Mouse (Mus musculus): ENCODE results near the gene Wdr61. TPM values are rescaled to one million over a fixed set of nuclear protein-coding genes. Genes with fewer than 3 reads are reported as not detected.

Wdr61 gene
- polyA plus RNA-seq, 1 experiment from 2014 or later: 159 TPM

DNA sequence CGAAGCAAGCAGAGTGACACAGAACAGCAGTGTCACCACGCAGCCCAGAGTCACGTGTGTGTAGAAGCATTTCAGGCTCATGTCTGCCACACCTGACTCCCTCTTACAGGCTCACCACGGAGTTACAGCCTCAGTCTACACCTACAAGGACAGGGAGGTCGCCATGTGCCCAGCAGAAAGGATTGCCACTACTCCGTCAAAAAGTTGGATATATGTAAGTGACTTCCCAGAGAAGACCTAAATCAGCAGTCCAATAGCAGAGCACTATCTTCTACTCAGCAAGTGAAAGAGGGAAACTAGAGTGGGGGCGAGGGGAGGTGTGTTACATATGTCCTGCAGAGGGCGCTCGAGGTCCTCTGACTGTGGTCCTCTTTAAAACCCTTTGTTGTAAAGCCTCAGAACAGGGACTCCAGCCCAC is 2.0 kb upstream of the Wdr61 start:
- Histone ChIP-seq H3K9ac (ENCODE audit: low read length) (no peak overlapping the region), H3K4me3 (ENCODE audit: low read depth, low read length) (no peak overlapping the region), H3K4me1 (ENCODE audit: control insufficient read depth, insufficient read depth, low read length) (peaks cover 10% of the 10 kb centered on the region; the same call in 1 of the 2 replicates), H3K27ac (ENCODE audit: low read depth, low read length) (no peak overlapping the region), H3K27me3 (replicated peaks; ENCODE audit: control insufficient read depth, insufficient read depth, low read length) (no peaks in the 10 kb centered on the region), H3K4me2 (ENCODE audit: low read length) (no peak overlapping the region), H3K36me3 (ENCODE audit: control insufficient read depth, insufficient read depth, low read length) (no peaks in the 10 kb centered on the region), H3K9me3 (replicated peaks; ENCODE audit: control insufficient read depth, low read length) (no peaks in the 10 kb centered on the region)
- DNase-seq (ENCODE audit: low spot score) (peak; percentile 87), ATAC-seq (no peak)
- WGBS: 15% methylated on average over 9 of the region's 9 CpGs

DNA sequence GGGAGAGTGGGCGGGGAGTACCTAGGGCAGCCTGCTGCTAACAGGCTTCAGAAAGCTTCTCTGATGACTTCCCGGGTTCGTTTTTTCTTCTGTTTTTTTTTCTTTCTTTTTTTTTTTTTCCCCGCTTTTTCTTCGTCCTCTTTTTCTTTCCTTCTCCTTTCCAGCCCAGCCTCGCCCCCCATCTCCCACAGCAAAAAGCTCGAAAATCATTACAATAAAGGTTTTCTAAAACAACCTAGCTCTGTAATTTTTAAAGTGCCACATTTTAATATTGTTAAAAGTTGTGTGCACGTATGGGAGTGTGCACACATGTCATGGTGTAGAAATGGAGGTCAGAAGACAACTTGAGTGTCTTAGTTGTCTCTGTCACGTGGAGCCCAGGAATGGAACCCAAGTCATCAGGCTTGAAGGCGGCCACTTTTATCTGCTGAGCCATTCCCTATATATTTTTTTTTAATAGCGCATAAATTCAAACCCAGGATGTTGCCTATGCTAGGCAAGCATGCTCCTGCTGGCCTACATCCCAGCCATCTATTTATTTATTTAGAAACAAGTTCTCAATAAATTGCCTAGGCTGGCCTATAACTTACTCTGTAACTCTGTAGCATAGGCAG is 427 bp upstream of the Wdr61 start:
- Histone ChIP-seq H3K4me2 (ENCODE audit: low read length) (peak overlapping the region; percentile 72), H3K36me3 (ENCODE audit: control insufficient read depth, insufficient read depth, low read length) (peaks cover 3% of the 10 kb centered on the region; the same call in 1 of the 2 replicates), H3K9me3 (replicated peaks; ENCODE audit: control insufficient read depth, low read length) (no peaks in the 10 kb centered on the region), H3K27me3 (replicated peaks; ENCODE audit: control insufficient read depth, insufficient read depth, low read length) (no peaks in the 10 kb centered on the region), H3K4me1 (ENCODE audit: control insufficient read depth, insufficient read depth, low read length) (peaks cover 10% of the 10 kb centered on the region; the same call in 1 of the 2 replicates), H3K9ac (ENCODE audit: low read length) (peak overlapping the region; percentile 70; the same call in 1 of the 2 replicates), H3K4me3 (ENCODE audit: low read depth, low read length) (peak overlapping the region; percentile 55), H3K27ac (ENCODE audit: low read depth, low read length) (no peak overlapping the region)
- 22% methylated on average over 11 of the region's 11 CpGs for WGBS
- ATAC-seq (no peak), DNase-seq (ENCODE audit: low spot score) (no peak)

DNA sequence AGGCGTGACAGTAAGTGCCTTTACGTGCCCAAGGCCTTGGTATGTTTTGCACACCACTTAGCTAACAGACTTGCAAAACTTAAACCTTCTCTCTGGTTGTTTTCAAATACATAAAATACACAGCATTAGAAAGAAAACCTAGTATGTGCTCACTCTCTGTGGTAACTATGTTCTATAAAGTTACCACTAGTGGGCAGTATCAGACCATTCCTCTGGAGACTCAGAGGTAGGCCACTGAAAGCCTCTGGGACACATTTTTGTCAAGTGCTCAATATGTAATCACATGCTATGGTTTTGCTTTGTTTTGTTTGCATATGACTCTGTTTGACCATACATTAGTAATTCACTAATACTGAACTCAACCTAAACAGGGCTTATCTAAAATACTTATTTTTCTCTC is 2.2 kb downstream of the Wdr61 start:
- Histone ChIP-seq H3K4me3 (ENCODE audit: low read depth, low read length) (no peak overlapping the region), H3K9me3 (replicated peaks; ENCODE audit: control insufficient read depth, low read length) (no peaks in the 10 kb centered on the region), H3K27me3 (replicated peaks; ENCODE audit: control insufficient read depth, insufficient read depth, low read length) (no peaks in the 10 kb centered on the region), H3K36me3 (ENCODE audit: control insufficient read depth, insufficient read depth, low read length) (peaks cover 29% of the 10 kb centered on the region), H3K9ac (ENCODE audit: low read length) (no peak overlapping the region), H3K27ac (ENCODE audit: low read depth, low read length) (no peak overlapping the region), H3K4me2 (ENCODE audit: low read length) (0 out of 2 replicates have a peak overlapping the region, but pooled peaks have one; percentile 5), H3K4me1 (ENCODE audit: control insufficient read depth, insufficient read depth, low read length) (peaks cover 10% of the 10 kb centered on the region; the same call in 1 of the 2 replicates)
- DNase-seq (ENCODE audit: low spot score): peak; percentile 71
- WGBS: 90% methylated on average over 2 of the region's 2 CpGs
- ATAC-seq: no peak

DNA sequence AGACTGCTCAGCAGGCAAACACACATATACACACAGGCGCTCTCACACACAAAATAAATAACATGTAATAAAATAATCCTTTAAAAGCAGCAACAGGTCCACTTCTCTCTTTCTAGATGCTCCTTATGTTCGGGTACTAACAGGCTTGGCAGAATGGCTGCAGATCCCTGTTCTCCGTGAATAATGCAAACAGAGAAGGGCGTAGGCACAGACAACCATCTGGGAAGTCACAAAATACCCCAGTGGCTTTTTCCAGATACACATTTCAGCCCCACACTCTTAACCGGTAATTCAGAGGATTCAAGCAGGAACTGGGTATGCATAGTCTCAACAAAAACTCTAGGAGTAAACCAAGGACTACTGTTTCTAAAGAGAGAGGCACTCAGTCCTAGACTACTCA is 8.0 kb downstream of the Wdr61 start:
- Histone ChIP-seq H3K9me3 (replicated peaks; ENCODE audit: control insufficient read depth, low read length) (no peaks in the 10 kb centered on the region), H3K4me2 (ENCODE audit: low read length) (no peak overlapping the region), H3K27me3 (replicated peaks; ENCODE audit: control insufficient read depth, insufficient read depth, low read length) (no peaks in the 10 kb centered on the region), H3K36me3 (ENCODE audit: control insufficient read depth, insufficient read depth, low read length) (peaks cover 87% of the 10 kb centered on the region), H3K9ac (ENCODE audit: low read length) (no peak overlapping the region), H3K27ac (ENCODE audit: low read depth, low read length) (no peak overlapping the region), H3K4me1 (ENCODE audit: control insufficient read depth, insufficient read depth, low read length) (no peaks in the 10 kb centered on the region), H3K4me3 (ENCODE audit: low read depth, low read length) (no peak overlapping the region)
- 85% methylated on average over 5 of the region's 5 CpGs for WGBS
- DNase-seq (ENCODE audit: low spot score) (no peak), ATAC-seq (no peak)

DNA sequence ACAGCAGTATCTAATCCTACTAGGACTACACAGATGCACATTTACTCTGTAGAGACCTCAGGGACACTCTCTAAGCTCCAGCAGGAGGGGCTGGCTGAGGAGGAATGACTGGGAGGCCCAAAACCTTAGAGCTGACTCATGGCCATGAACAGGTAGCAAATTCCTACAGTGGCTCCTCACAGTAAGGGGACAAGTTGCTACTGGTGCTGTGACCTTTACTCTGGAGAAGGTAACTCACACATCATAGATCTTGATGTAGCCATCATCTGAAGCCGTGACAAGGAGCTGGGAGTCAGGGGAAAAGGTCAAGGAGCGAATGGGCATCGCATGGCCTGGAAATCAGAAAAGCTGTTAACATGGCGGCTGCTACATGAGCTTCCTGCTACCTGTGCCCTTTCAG is 11.7 kb downstream of the Wdr61 start:
- WGBS: 98% methylated on average over 4 of the region's 4 CpGs
- DNase-seq (ENCODE audit: low spot score) (no peak), ATAC-seq (no peak)
- Histone ChIP-seq H3K4me3 (ENCODE audit: low read depth, low read length) (no peak overlapping the region), H3K27ac (ENCODE audit: low read depth, low read length) (no peak overlapping the region), H3K9me3 (replicated peaks; ENCODE audit: control insufficient read depth, low read length) (no peaks in the 10 kb centered on the region), H3K9ac (ENCODE audit: low read length) (no peak overlapping the region), H3K27me3 (replicated peaks; ENCODE audit: control insufficient read depth, insufficient read depth, low read length) (no peaks in the 10 kb centered on the region), H3K36me3 (ENCODE audit: control insufficient read depth, insufficient read depth, low read length) (peaks cover 96% of the 10 kb centered on the region), H3K4me1 (ENCODE audit: control insufficient read depth, insufficient read depth, low read length) (no peaks in the 10 kb centered on the region), H3K4me2 (ENCODE audit: low read length) (no peak overlapping the region)

DNA sequence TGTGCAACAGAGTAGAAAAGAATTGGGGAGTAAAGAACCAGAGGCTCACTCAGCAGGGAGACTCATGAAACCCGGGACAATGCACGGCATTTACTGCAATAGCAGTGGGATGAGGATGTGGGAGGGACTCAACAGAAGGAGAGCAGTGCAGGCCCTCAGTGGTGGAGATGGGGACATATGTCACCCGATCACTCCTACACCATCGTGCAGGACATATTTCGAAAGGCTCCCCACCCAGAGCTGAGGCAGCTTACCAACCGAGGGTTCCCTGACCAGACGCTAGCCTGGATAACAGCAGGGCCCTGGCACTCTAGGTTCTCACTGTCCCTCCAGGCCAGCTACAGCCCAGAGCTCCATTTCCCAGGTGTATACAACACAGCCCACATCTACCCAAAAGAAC is 12.2 kb downstream of the Wdr61 start:
- Histone ChIP-seq H3K9ac (ENCODE audit: low read length) (no peak overlapping the region), H3K27me3 (replicated peaks; ENCODE audit: control insufficient read depth, insufficient read depth, low read length) (no peaks in the 10 kb centered on the region), H3K27ac (ENCODE audit: low read depth, low read length) (no peak overlapping the region), H3K4me1 (ENCODE audit: control insufficient read depth, insufficient read depth, low read length) (no peaks in the 10 kb centered on the region), H3K4me3 (ENCODE audit: low read depth, low read length) (no peak overlapping the region), H3K9me3 (replicated peaks; ENCODE audit: control insufficient read depth, low read length) (no peaks in the 10 kb centered on the region), H3K36me3 (ENCODE audit: control insufficient read depth, insufficient read depth, low read length) (peaks cover 96% of the 10 kb centered on the region), H3K4me2 (ENCODE audit: low read length) (no peak overlapping the region)
- no peak for DNase-seq (ENCODE audit: low spot score)
- 79% methylated on average over 7 of the region's 7 CpGs for WGBS
- ATAC-seq: no peak

DNA sequence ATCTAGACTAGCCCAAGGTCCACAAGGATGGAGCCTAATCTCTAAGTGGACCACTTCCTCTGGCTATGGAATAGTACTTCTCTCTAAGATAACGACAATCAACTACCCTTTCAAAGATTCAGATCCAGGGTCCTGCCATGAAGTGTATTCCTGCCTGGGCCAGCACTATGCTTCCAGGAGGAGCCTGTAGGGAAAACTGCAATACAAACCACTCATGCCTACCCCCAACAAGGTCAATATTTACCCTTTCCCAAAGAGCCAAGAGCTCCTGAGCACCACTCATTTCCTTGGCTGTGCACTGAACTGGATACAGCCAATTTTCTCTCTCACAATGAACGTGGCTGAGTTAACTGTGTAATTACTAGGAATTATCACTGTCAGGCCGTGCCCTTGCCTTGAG is 16.8 kb downstream of the Wdr61 start:
- H3K27me3 ChIP-seq (replicated peaks; ENCODE audit: control insufficient read depth, insufficient read depth, low read length): no peaks in the 10 kb centered on the region
- H3K9me3 ChIP-seq (replicated peaks; ENCODE audit: control insufficient read depth, low read length): no peaks in the 10 kb centered on the region
- ATAC-seq (no peak), DNase-seq (ENCODE audit: low spot score) (no peak)
- no peak overlapping the region for H3K27ac ChIP-seq (ENCODE audit: low read depth, low read length)
- H3K4me2 ChIP-seq (ENCODE audit: low read length): no peak overlapping the region
- no peaks in the 10 kb centered on the region for H3K4me1 ChIP-seq (ENCODE audit: control insufficient read depth, insufficient read depth, low read length)
- 76% methylated on average over 3 of the region's 3 CpGs for WGBS
- H3K9ac ChIP-seq (ENCODE audit: low read length): no peak overlapping the region
- H3K36me3 ChIP-seq (ENCODE audit: control insufficient read depth, insufficient read depth, low read length): peaks cover 92% of the 10 kb centered on the region
- no peak overlapping the region for H3K4me3 ChIP-seq (ENCODE audit: low read depth, low read length)

DNA sequence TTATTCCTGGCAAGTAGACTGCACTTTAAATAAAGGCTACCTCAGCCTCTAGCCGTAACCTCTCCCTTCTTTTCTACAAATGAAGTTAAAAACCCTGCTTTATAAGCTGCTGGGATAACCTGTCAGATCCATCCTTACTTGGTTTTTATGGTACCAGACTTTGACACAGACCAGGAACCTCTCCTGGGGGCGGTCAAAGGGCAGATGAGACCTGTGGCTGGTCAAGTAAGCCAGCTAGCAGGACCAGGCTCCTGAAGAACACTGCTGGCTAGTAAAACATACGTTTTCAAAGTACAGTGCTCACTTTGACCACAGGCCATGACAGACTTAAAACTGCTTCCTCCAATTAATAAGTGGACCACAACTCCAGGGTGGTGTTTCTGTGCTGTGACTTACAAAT is 18.5 kb downstream of the Wdr61 start:
- Histone ChIP-seq H3K27me3 (replicated peaks; ENCODE audit: control insufficient read depth, insufficient read depth, low read length) (no peaks in the 10 kb centered on the region), H3K27ac (ENCODE audit: low read depth, low read length) (no peak overlapping the region), H3K4me3 (ENCODE audit: low read depth, low read length) (no peak overlapping the region), H3K4me2 (ENCODE audit: low read length) (no peak overlapping the region), H3K36me3 (ENCODE audit: control insufficient read depth, insufficient read depth, low read length) (peaks cover 83% of the 10 kb centered on the region), H3K9me3 (replicated peaks; ENCODE audit: control insufficient read depth, low read length) (no peaks in the 10 kb centered on the region), H3K4me1 (ENCODE audit: control insufficient read depth, insufficient read depth, low read length) (no peaks in the 10 kb centered on the region), H3K9ac (ENCODE audit: low read length) (no peak overlapping the region)
- 94% methylated on average over 3 of the region's 3 CpGs for WGBS
- ATAC-seq: no peak
- no peak for DNase-seq (ENCODE audit: low spot score)

DNA sequence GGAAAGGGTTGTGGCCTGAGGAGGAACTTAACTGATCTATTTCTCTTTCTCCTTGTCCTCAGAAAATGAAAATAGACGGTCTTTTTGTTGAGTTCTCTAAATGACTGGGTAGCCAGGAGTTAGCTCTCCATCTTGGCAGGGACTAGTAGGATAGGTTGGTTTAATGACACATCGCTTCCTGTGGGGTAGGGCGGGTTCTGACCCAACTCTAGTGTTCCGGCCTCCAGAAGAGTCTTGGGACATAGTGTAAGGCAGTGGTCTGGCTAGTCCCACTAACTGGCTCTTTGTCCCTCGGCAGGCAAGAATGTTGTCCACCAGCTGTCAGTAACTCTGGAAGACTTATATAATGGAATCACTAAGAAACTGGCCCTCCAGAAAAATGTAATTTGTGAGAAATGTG is 26.2 kb downstream of the Wdr61 start:
- peaks cover 4% of the 10 kb centered on the region; the same call in 1 of the 2 replicates for H3K4me1 ChIP-seq (ENCODE audit: control insufficient read depth, insufficient read depth, low read length)
- no peaks in the 10 kb centered on the region for H3K9me3 ChIP-seq (replicated peaks; ENCODE audit: control insufficient read depth, low read length)
- H3K27ac ChIP-seq (ENCODE audit: low read depth, low read length): peak overlapping the region; percentile 63; the same call in 1 of the 2 replicates
- peaks cover 18% of the 10 kb centered on the region for H3K36me3 ChIP-seq (ENCODE audit: control insufficient read depth, insufficient read depth, low read length)
- ATAC-seq (no peak), DNase-seq (ENCODE audit: low spot score) (no peak)
- H3K4me2 ChIP-seq (ENCODE audit: low read length): no peak overlapping the region
- 86% methylated on average over 5 of the region's 5 CpGs for WGBS
- H3K27me3 ChIP-seq (replicated peaks; ENCODE audit: control insufficient read depth, insufficient read depth, low read length): no peaks in the 10 kb centered on the region
- no peak overlapping the region for H3K9ac ChIP-seq (ENCODE audit: low read length)
- H3K4me3 ChIP-seq (ENCODE audit: low read depth, low read length): no peak overlapping the region
